Mouse (Mus musculus): ENCODE results near the gene P3h4.

DNA sequence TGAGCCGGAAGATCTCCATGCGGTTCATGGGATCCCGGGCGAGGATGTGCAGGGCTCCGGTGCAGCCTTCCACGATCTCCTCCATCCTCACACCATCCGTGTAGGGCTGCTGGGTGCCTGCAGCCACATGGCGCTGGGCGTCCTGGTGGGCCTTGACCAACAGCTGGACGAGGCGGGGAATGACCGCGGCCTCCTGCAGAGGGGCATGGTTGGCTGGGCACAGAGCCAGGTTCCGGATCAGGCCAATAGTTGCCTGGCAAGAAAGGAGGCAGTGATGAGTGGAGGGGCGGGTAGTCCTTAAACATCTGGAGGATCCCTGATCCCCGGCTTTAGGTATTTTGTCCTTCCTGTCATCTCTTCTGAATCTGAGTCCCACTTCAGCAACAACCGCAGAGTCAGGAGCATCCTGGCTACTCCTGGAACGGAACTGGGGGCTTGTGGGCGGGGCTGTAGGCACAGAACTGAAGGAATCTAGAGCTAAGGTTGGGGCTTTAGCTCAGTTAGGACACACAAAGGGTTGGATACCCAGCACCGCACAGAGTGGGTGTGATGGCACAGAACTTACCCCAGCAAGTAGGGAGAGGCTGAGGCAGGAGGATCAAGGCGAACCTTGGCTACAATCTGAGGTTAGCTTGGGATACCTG, 37.8 kb downstream of the P3h4 start:
- TF ChIP-seq HCFC1 (IDR thresholded peaks at IDR 0.05; ENCODE audit: low read depth, low read length), result no peak
- no peak for TF ChIP-seq CTCF (conservative IDR thresholded peaks at IDR 0.05 in 1 of 2, IDR thresholded peaks at IDR 0.05 in 1 of 2; ENCODE audit: low read depth in 2 of 2, low read length in 2 of 2)
- no peak for TF ChIP-seq ZC3H11A (IDR thresholded peaks at IDR 0.05; ENCODE audit: low read depth, low read length)
- no peak for TF ChIP-seq POLR2A (IDR thresholded peaks at IDR 0.05; ENCODE audit: low read depth, low read length)
- no peak for TF ChIP-seq NELFE (IDR thresholded peaks at IDR 0.05; ENCODE audit: low read depth, low read length)
- no peak for TF ChIP-seq POLR2AphosphoS2 (IDR thresholded peaks at IDR 0.05; ENCODE audit: low read depth, low read length)
- TF ChIP-seq TCF12 (IDR thresholded peaks at IDR 0.05; ENCODE audit: low read depth, low read length), result no peak
- TF ChIP-seq UBTF (IDR thresholded peaks at IDR 0.05; ENCODE audit: low read depth, low read length), result no peak
- TF ChIP-seq MXI1 (IDR thresholded peaks at IDR 0.05; ENCODE audit: low read depth, low read length), result no peak
- TF ChIP-seq RCOR1 (conservative IDR thresholded peaks at IDR 0.05; ENCODE audit: low read depth, low read length), result no peak
- TF ChIP-seq MEF2A (IDR thresholded peaks at IDR 0.05; ENCODE audit: borderline replicate concordance, low read depth, low read length), result no peak
- no peak for TF ChIP-seq KAT2A (IDR thresholded peaks at IDR 0.05; ENCODE audit: insufficient replicate concordance, low read length)
